Mouse (Mus musculus) MEL (cell line): ENCODE measurements around the gene Bsn. TPM values are rescaled to one million over a fixed set of nuclear protein-coding genes. Genes with fewer than 3 reads are reported as not detected.
A peak's percentile ranks its signal among the peaks of the same experiment; 100 is the strongest.

Experiments
- DNase-seq: peaks from one replicate; pipeline ENCODE4 v3.0.0; 2011; ENCODE audit warnings: low read depth, low spot score
- H3K27ac ChIP-seq: 2 replicates; pipeline ENCODE4 v1.5.1; 2012; ENCODE audit warnings: low read depth, mild to moderate bottlenecking, control low read depth, low read length, moderate library complexity; ENCODE audit not compliant: control insufficient read depth
- H3K27me3 ChIP-seq, 2 experiments: fragments of 150-350 bp in 1 of 2; sonication (generic) in 1 of 2; 2 replicates each; pipeline ENCODE4 v1.6.1; 2012; ENCODE audit warnings: low read length in 2 of 2, mild to moderate bottlenecking in 2 of 2, improper control_type of control experiment in 1 of 2, moderate library complexity in 1 of 2; ENCODE audit not compliant: insufficient read depth in 2 of 2, control insufficient read depth in 1 of 2
- H3K36me3 ChIP-seq, 2 experiments: 2 replicates each; pipeline ENCODE4 v1.6.1; 2012 to 2014; ENCODE audit warnings: low read length in 2 of 2, improper control_type of control experiment in 1 of 2, inconsistent platforms in 1 of 2, mild to moderate bottlenecking in 1 of 2; ENCODE audit not compliant: insufficient read depth in 2 of 2, control insufficient read depth in 1 of 2
- H3K4me1 ChIP-seq, 2 experiments: fragments of 150-350 bp in 1 of 2; sonication (generic) in 1 of 2; 2 replicates each; pipeline ENCODE4 v1.6.1; 2012; ENCODE audit warnings: low read length in 2 of 2, improper control_type of control experiment in 1 of 2, mild to moderate bottlenecking in 1 of 2; ENCODE audit not compliant: insufficient read depth in 2 of 2, control insufficient read depth in 1 of 2
- H3K4me3 ChIP-seq, 2 experiments: fragments of 150-350 bp in 1 of 2; sonication (generic) in 1 of 2; 2 replicates each; pipeline ENCODE4 v1.5.1; 2012; ENCODE audit warnings: low read depth in 2 of 2, low read length in 2 of 2, mild to moderate bottlenecking in 2 of 2, moderate library complexity in 2 of 2, control low read depth in 1 of 2, improper control_type of control experiment in 1 of 2; ENCODE audit not compliant: control insufficient read depth in 1 of 2, insufficient read depth in 1 of 2
- H3K79me2 ChIP-seq: 2 replicates; pipeline ENCODE4 v1.6.1; 2012; ENCODE audit warnings: mild to moderate bottlenecking, low read length, moderate library complexity; ENCODE audit not compliant: control insufficient read depth, poor library complexity, insufficient read depth
- H3K9ac ChIP-seq: 2 replicates; pipeline ENCODE4 v1.6.1; 2012; ENCODE audit warnings: low read depth, mild to moderate bottlenecking, control low read depth, low read length, moderate library complexity; ENCODE audit not compliant: control insufficient read depth, poor library complexity, severe bottlenecking
- H3K9me3 ChIP-seq: fragments of 150-350 bp; sonication (generic); replicated peaks from 2 replicates; pipeline ENCODE4 v1.6.1; 2012; ENCODE audit warnings: mild to moderate bottlenecking, low read length, improper control_type of control experiment, moderate library complexity; ENCODE audit not compliant: insufficient read depth
- BHLHE40 ChIP-seq: IDR thresholded peaks from 2 replicates; pipeline ENCODE4 v1.6.1; 2012; ENCODE audit warnings: low read depth, mild to moderate bottlenecking, inconsistent platforms, low read length, improper control_type of control experiment, borderline replicate concordance
- CTCF ChIP-seq, 3 experiments: IDR thresholded peaks in 2 of 3; conservative IDR thresholded peaks in 1 of 3; 2 replicates each; pipeline ENCODE4 v1.5.1; 2011 to 2012; ENCODE audit warnings: low read length in 3 of 3, low read depth in 2 of 3, mild to moderate bottlenecking in 2 of 3, improper control_type of control experiment in 1 of 3, inconsistent platforms in 1 of 3, mixed read lengths in 1 of 3, moderate library complexity in 1 of 3; ENCODE audit not compliant: control insufficient read depth in 1 of 3, insufficient read depth in 1 of 3, poor library complexity in 1 of 3, severe bottlenecking in 1 of 3
- E2F4 ChIP-seq: IDR thresholded peaks from 2 replicates; pipeline ENCODE4 v1.6.1; 2011; ENCODE audit warnings: low read depth, low read length, improper control_type of control experiment, borderline replicate concordance
- ELF1 ChIP-seq: IDR thresholded peaks from 2 replicates; pipeline ENCODE4 v1.6.1; 2014; ENCODE audit warnings: low read depth, mild to moderate bottlenecking, inconsistent platforms, low read length, improper control_type of control experiment, moderate library complexity
- EP300 ChIP-seq, 2 experiments: IDR thresholded peaks; 2 replicates each; pipeline ENCODE4 v1.6.1; 2011; ENCODE audit warnings: improper control_type of control experiment in 2 of 2, low read length in 2 of 2, low read depth in 1 of 2, mild to moderate bottlenecking in 1 of 2
- ETS1 ChIP-seq: IDR thresholded peaks from 2 replicates; pipeline ENCODE4 v1.6.1; 2012; ENCODE audit warnings: low read depth, mild to moderate bottlenecking, inconsistent platforms, low read length, improper control_type of control experiment, moderate library complexity
- GABPA ChIP-seq: IDR thresholded peaks from 2 replicates; pipeline ENCODE4 v1.6.1; 2012; ENCODE audit warnings: low read depth, mild to moderate bottlenecking, inconsistent platforms, low read length, improper control_type of control experiment, moderate library complexity
- GATA1 ChIP-seq: IDR thresholded peaks from 2 replicates; pipeline ENCODE4 v1.6.1; 2011; ENCODE audit warnings: low read depth, low read length, improper control_type of control experiment
- HCFC1 ChIP-seq: IDR thresholded peaks from 2 replicates; pipeline ENCODE4 v1.6.1; 2012; ENCODE audit warnings: low read depth, mild to moderate bottlenecking, inconsistent platforms, low read length, improper control_type of control experiment, moderate library complexity
- JUND ChIP-seq: IDR thresholded peaks from 2 replicates; pipeline ENCODE4 v1.6.1; 2011; ENCODE audit warnings: low read depth, mild to moderate bottlenecking, improper control_type of control experiment, low read length
- KAT2A ChIP-seq: conservative IDR thresholded peaks from 2 replicates; pipeline ENCODE4 v1.6.1; 2012; ENCODE audit warnings: low read depth, low read length, improper control_type of control experiment, inconsistent platforms
- MAFK ChIP-seq: IDR thresholded peaks from 2 replicates; pipeline ENCODE4 v1.6.1; 2011; ENCODE audit warnings: low read depth, mild to moderate bottlenecking, low read length, improper control_type of control experiment, borderline replicate concordance
- MAX ChIP-seq: IDR thresholded peaks from 2 replicates; pipeline ENCODE4 v1.6.1; 2011; ENCODE audit warnings: low read length, improper control_type of control experiment
- MAZ ChIP-seq: IDR thresholded peaks from 2 replicates; pipeline ENCODE4 v1.6.1; 2012; ENCODE audit warnings: low read depth, mild to moderate bottlenecking, inconsistent platforms, low read length, improper control_type of control experiment
- MYB ChIP-seq: IDR thresholded peaks from 2 replicates; pipeline ENCODE4 v1.6.1; 2011; ENCODE audit warnings: mild to moderate bottlenecking, low read depth, low read length, improper control_type of control experiment
- MYC ChIP-seq: IDR thresholded peaks from 2 replicates; pipeline ENCODE4 v1.6.1; 2011; ENCODE audit warnings: low read depth, mild to moderate bottlenecking, low read length, improper control_type of control experiment, moderate library complexity
- POLR2A ChIP-seq, 2 experiments: IDR thresholded peaks; 2 replicates each; pipeline ENCODE4 v1.6.1; 2011 to 2012; ENCODE audit warnings: low read length in 2 of 2, mild to moderate bottlenecking in 2 of 2, control low read depth in 1 of 2, improper control_type of control experiment in 1 of 2, low read depth in 1 of 2, moderate library complexity in 1 of 2; ENCODE audit not compliant: control insufficient read depth in 1 of 2, insufficient read depth in 1 of 2, poor library complexity in 1 of 2
- POLR2AphosphoS2 ChIP-seq: IDR thresholded peaks from 2 replicates; pipeline ENCODE4 v1.6.1; 2011; ENCODE audit warnings: low read length, improper control_type of control experiment
- POLR2AphosphoS5 ChIP-seq: IDR thresholded peaks from 2 replicates; pipeline ENCODE4 v1.6.1; 2012; ENCODE audit warnings: low read depth, borderline replicate concordance, mild to moderate bottlenecking, inconsistent platforms, low read length, moderate library complexity, mixed read lengths
- RCOR1 ChIP-seq: IDR thresholded peaks from 2 replicates; pipeline ENCODE4 v1.6.1; 2012; ENCODE audit warnings: low read depth, mild to moderate bottlenecking, inconsistent platforms, low read length, improper control_type of control experiment
- SIN3A ChIP-seq: IDR thresholded peaks from 2 replicates; pipeline ENCODE4 v1.6.1; 2012; ENCODE audit warnings: low read length, improper control_type of control experiment, inconsistent platforms
- TAL1 ChIP-seq: IDR thresholded peaks from 2 replicates; pipeline ENCODE4 v1.6.1; 2012; ENCODE audit warnings: mild to moderate bottlenecking, inconsistent platforms, low read length, moderate library complexity, mixed read lengths
- TCF12 ChIP-seq: IDR thresholded peaks from 2 replicates; pipeline ENCODE4 v1.6.1; 2014; ENCODE audit warnings: low read depth, mild to moderate bottlenecking, inconsistent platforms, low read length, improper control_type of control experiment, moderate library complexity
- UBTF ChIP-seq: IDR thresholded peaks from 2 replicates; pipeline ENCODE4 v1.6.1; 2012; ENCODE audit warnings: low read depth, mild to moderate bottlenecking, inconsistent platforms, low read length, improper control_type of control experiment, moderate library complexity, borderline replicate concordance; ENCODE audit not compliant: insufficient read depth
- USF1 ChIP-seq: IDR thresholded peaks from 2 replicates; pipeline ENCODE4 v1.6.1; 2014; ENCODE audit warnings: low read depth, mild to moderate bottlenecking, inconsistent platforms, low read length, improper control_type of control experiment, moderate library complexity
- USF2 ChIP-seq, 2 experiments: IDR thresholded peaks; 2 replicates each; pipeline ENCODE4 v1.6.1; 2011 to 2012; ENCODE audit warnings: improper control_type of control experiment in 2 of 2, low read length in 2 of 2, borderline replicate concordance in 1 of 2, inconsistent platforms in 1 of 2, low read depth in 1 of 2, mild to moderate bottlenecking in 1 of 2; ENCODE audit not compliant: insufficient read depth in 1 of 2
- ZMIZ1 ChIP-seq: IDR thresholded peaks from 2 replicates; pipeline ENCODE4 v1.6.1; 2012; ENCODE audit warnings: low read depth, mild to moderate bottlenecking, inconsistent platforms, low read length, improper control_type of control experiment, moderate library complexity
- ZNF384 ChIP-seq: IDR thresholded peaks from 2 replicates; pipeline ENCODE4 v1.6.1; 2012; ENCODE audit warnings: low read depth, mild to moderate bottlenecking, inconsistent platforms, low read length, improper control_type of control experiment
- polyA plus RNA-seq, 2 experiments: library from polyadenylated mRNA; stranded (reverse) in 1 of 2; unstranded in 1 of 2; fragments of >175 nt in 1 of 2; fragments of >200 nt in 1 of 2; gene quantifications; 2 replicates each; pipeline versions ENCODE4 v1.2.1 to v1.2.4; 2012; ENCODE audit warnings: low replicate concordance in 2 of 2, low read depth in 1 of 2; ENCODE audit not compliant: insufficient read length in 2 of 2, insufficient read depth in 1 of 2, missing spikeins in 1 of 2
- total RNA-seq: library from RNA; depleted of rRNA; stranded (reverse); fragments of 300-350 nt; gene quantifications from 2 replicates; pipeline ENCODE4 v1.2.3, GENCODE M21; 2012

Gene Bsn
- total and polyA plus RNA-seq, 3 experiments: 3.5 to 5.6 TPM; not detected in 1

DNA sequence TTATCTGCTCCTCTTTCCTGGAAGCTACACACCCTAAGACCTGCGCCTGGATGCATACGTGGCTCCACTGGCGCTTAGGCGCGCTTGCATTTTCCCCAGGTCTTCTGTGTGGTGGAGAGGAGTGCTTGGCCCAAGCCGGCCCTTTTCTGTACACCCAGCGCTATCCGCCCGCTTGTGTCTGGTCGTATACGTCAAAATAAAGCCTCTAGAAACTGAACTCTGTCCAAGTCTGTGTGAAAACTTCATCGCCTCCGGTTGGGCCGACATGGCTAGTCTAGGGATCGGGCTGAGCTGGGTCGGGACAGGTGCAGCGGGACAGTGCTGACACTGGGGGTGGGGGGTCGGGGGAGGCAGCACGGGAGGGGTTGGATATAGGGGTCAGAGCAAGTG is 141.6 kb downstream of the Bsn start:
- no peak for DNase-seq
- Histone ChIP-seq H3K79me2 (peaks cover 10% of the 10 kb centered on the region), H3K9ac (peak overlapping the region; percentile 78), H3K36me3 (peaks cover 0 to 6% of the 10 kb centered on the region in 2 experiments; a peak in 3 of 4 replicates), H3K4me1 (peaks cover 2 to 17% of the 10 kb centered on the region in 2 experiments), H3K27me3 (no peaks in the 10 kb centered on the region), H3K9me3 (no peaks in the 10 kb centered on the region), H3K27ac (peak overlapping the region; percentile 81), H3K4me3 (peak overlapping the region; percentile 66 to 68)
- no peak for TF ChIP-seq KAT2A
- 0 out of 2 replicates have a peak, but pooled peaks have one; percentile 12 for TF ChIP-seq MYC

DNA sequence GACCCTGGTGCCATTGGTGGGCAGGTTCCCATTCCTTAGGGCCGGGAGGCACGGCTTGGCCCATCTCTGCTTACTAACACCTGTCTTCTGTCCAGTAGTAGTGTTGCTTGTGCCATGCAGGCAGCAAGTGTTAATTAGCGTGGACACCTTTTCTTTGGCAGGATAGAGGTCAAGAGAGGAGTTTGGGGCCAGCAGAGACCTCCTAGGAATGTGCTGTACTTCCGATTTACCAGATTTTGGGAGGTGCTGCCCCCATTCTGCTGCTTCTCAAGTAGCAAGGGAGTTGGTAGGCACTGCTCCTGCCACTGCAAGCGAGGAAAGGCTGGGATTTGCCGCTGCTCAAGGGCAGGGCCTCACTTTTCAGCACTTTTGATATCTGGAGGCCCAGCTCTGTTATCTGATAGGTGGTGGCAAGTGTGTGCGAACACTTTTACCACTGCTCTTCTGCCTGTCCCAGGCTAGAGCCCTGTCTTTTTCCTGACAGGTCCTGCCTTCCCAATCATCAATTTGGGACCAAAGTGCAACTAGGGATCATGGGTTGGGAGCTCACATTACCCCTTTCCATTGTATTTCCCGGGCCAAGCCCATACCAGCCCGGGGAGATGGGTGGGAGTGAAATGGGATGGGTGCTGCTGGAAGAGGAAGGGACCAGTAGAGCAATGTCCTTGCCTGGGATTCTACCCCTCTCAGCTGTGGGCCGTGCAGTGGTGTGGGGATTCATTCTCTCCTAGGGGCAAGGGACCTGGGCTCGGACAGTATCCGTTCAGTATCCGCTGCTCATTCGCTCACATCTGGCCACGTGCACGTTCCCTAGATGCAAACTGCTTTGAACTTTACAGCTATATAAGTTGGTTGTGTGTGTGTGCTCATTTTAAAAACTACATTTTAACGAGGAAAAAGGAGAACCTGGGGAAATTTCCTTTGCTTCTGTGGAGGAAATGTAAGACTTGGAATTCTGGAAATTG is 142.3 kb downstream of the Bsn start:
- peak; percentile 69 for DNase-seq
- H3K4me1 ChIP-seq: peaks cover 2 to 14% of the 10 kb centered on the region in 2 experiments
- H3K27me3 ChIP-seq: no peaks in the 10 kb centered on the region
- H3K9me3 ChIP-seq: no peaks in the 10 kb centered on the region
- H3K79me2 ChIP-seq: peaks cover 10% of the 10 kb centered on the region
- peaks cover under 1 to 6% of the 10 kb centered on the region in 2 experiments for H3K36me3 ChIP-seq
- peak overlapping the region; percentile 81 for H3K27ac ChIP-seq
- peak overlapping the region; percentile 66 to 68 for H3K4me3 ChIP-seq
- peak overlapping the region; percentile 78 for H3K9ac ChIP-seq
- TF ChIP-seq HCFC1 (no peak), KAT2A (no peak), JUND (no peak), USF1 (peak; percentile 40; the same call in 1 of the 2 replicates), SIN3A (no peak), TCF12 (0 out of 2 replicates have a peak, but pooled peaks have one; percentile 30), POLR2AphosphoS5 (no peak), ZMIZ1 (0 out of 2 replicates have a peak, but pooled peaks have one; percentile 2), BHLHE40 (no peak), CTCF (IDR thresholded peaks at IDR 0.05 in 2 of 3, conservative IDR thresholded peaks at IDR 0.05 in 1 of 3; ENCODE audit: control insufficient read depth in 1 of 3, insufficient read depth in 1 of 3, low read depth in 2 of 3, low read length in 3 of 3, poor library complexity in 1 of 3, severe bottlenecking in 1 of 3) (peak in 2 of 3 experiments; percentile 4 to 5; a peak in 1 of 6 replicates), ZNF384 (no peak), UBTF (no peak), MAFK (no peak), ETS1 (no peak), E2F4 (no peak), RCOR1 (peak; percentile 51; the same call in 1 of the 2 replicates), GABPA (no peak), MAX (no peak), POLR2AphosphoS2 (no peak), GATA1 (peak; percentile 81), POLR2A (IDR thresholded peaks at IDR 0.05; ENCODE audit: control insufficient read depth in 1 of 2, insufficient read depth in 1 of 2, low read depth in 1 of 2, low read length in 2 of 2, poor library complexity in 1 of 2) (peak in 1 of 2 experiments; percentile 28; a peak in 1 of 4 replicates), MYB (no peak), USF2 (IDR thresholded peaks at IDR 0.05; ENCODE audit: borderline replicate concordance in 1 of 2, insufficient read depth in 1 of 2, low read depth in 1 of 2, low read length in 2 of 2) (no peak), MAZ (no peak), EP300 (IDR thresholded peaks at IDR 0.05; ENCODE audit: low read depth in 1 of 2, low read length in 2 of 2) (peak; percentile 41 to 46; a peak in 2 of 4 replicates), TAL1 (no peak), ELF1 (no peak)
